In the genomic region with DNA sequence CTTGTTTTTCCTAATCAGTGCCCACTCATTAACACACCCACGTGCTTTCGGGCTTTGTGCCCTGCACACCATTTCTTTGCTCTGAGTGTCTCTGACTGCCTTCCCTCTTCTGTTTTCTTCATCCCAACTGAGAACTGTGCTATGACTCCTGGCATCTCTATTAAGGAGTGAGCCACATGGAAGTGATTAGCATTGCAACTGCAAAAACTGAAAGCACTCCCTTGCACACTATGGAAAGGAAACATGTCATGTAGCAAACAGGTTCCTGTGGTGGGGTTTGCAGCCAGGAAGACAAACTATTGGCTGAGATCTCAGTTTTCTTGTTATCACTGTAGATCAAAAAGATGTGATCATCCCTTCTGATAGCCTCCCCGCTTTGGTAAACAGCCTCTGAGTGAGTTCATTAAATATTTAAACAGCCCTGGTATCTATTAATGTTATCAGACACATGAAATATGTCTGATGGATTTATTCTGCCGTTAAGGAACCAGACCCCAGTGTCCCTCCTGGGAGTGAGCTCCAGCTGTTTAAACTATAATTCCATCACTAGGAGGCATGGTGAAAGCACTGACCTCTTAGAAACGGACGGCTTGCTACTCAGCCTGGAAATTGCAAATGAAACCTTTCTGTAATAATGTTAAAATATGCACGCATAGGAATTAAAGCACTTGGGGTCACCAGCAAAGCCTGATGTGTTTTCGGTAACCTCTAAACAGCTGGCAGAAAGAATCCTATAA, we compare ENCODE assay signal across 13 mouse cellular contexts.
A peak's percentile ranks its signal among the peaks of the same experiment; 100 is the strongest.
DNase-seq lines count a peak whose midpoint lies in the region; ATAC-seq and TF ChIP-seq lines count a peak whose summit lies in the region.
"Had no signal": no experiment of that assay in that cellular context is flagged by ENCODE, and none has a peak within 500 bp of the region (broad histone marks: within the 10 kb centered on the region; RNA-seq: fewer than 3 reads in every experiment).

No protein-coding gene starts in this region.

- 0 out of 2 replicates have a peak overlapping the region, but pooled peaks have one; percentile 20 for H3K27ac ChIP-seq in hindbrain, embryonic 13.5 days
- H3K27ac ChIP-seq in hindbrain, postnatal 0 days = no peak overlapping the region
- no peak overlapping the region for H3K27ac ChIP-seq in stomach, postnatal 0 days (replicated peaks)
- H3K27ac ChIP-seq: midbrain, embryonic 13.5 days had no signal

- no peak overlapping the region for H3K4me2 ChIP-seq in hindbrain, embryonic 13.5 days
- H3K4me2 ChIP-seq in hindbrain, postnatal 0 days (ENCODE audit: low read depth, low read length) = no peak overlapping the region
- no peak overlapping the region for H3K4me2 ChIP-seq in stomach, postnatal 0 days (replicated peaks; ENCODE audit: low read depth)
- H3K4me2 ChIP-seq: midbrain, embryonic 13.5 days had no signal

- no peak for TF ChIP-seq CTCF in hindbrain, postnatal 0 days (IDR thresholded peaks at IDR 0.05; ENCODE audit: low read depth)
- TF ChIP-seq CTCF in stomach, postnatal 0 days (IDR thresholded peaks at IDR 0.05; ENCODE audit: low read depth) = no peak

- H3K9me3 ChIP-seq in hindbrain, embryonic 13.5 days = no peaks in the 10 kb centered on the region
- H3K9me3 ChIP-seq in hindbrain, postnatal 0 days (ENCODE audit: low read length) = no peaks in the 10 kb centered on the region
- no peaks in the 10 kb centered on the region for H3K9me3 ChIP-seq in stomach, postnatal 0 days (ENCODE audit: control insufficient read depth, low read length)
- H3K9me3 ChIP-seq: midbrain, embryonic 13.5 days had no signal

- no peak for TF ChIP-seq EP300 in stomach, postnatal 0 days (optimal IDR thresholded peaks at IDR 0.05)

- H3K4me3 ChIP-seq in hindbrain, embryonic 13.5 days = no peak overlapping the region
- H3K4me3 ChIP-seq in hindbrain, postnatal 0 days (ENCODE audit: low read length) = no peak overlapping the region
- H3K4me3 ChIP-seq in stomach, postnatal 0 days (ENCODE audit: low read depth, low read length) = no peak overlapping the region
- H3K4me3 ChIP-seq: midbrain, embryonic 13.5 days had no signal

- DNase-seq in hindbrain, postnatal 0 days (ENCODE audit: low spot score) = no peak
- peak; percentile 5 for DNase-seq in urinary bladder, postnatal 14 days (ENCODE audit: low spot score)
- DNase-seq in urinary bladder, adult 2 months (ENCODE audit: low spot score) = no peak
- peak; percentile 77 for DNase-seq in forelimb bud, embryonic 11.5 days (ENCODE audit: low read depth, low spot score)
- DNase-seq in thymus, postnatal 14 days = no peak
- no peak for DNase-seq in lung, postnatal 36 days
- DNase-seq in stomach, postnatal 0 days (ENCODE audit: low spot score) = no peak
- DNase-seq: cerebellum, postnatal 25 days; heart, adult 11 months; liver had no signal

- H3K4me1 ChIP-seq in hindbrain, embryonic 13.5 days (replicated peaks) = peaks cover 9% of the 10 kb centered on the region
- no peaks in the 10 kb centered on the region for H3K4me1 ChIP-seq in hindbrain, postnatal 0 days (ENCODE audit: insufficient read depth, low read length)
- H3K4me1 ChIP-seq in stomach, postnatal 0 days (replicated peaks; ENCODE audit: control insufficient read depth, insufficient read depth) = no peaks in the 10 kb centered on the region

- 33% methylated on average over 8 of the region's 8 CpGs for WGBS in hindbrain, embryonic 13.5 days
- WGBS in hindbrain, postnatal 0 days = 51% methylated on average over 8 of the region's 8 CpGs
- WGBS in stomach, postnatal 0 days = 35% methylated on average over 8 of the region's 8 CpGs

- no peaks in the 10 kb centered on the region for H3K27me3 ChIP-seq in hindbrain, embryonic 13.5 days
- H3K27me3 ChIP-seq in hindbrain, postnatal 0 days (ENCODE audit: insufficient read depth, low read length) = no peaks in the 10 kb centered on the region
- H3K27me3 ChIP-seq in stomach, postnatal 0 days (ENCODE audit: control insufficient read depth, insufficient read depth, low read length) = no peaks in the 10 kb centered on the region
- H3K27me3 ChIP-seq: midbrain, embryonic 13.5 days had no signal

- H3K36me3 ChIP-seq in hindbrain, embryonic 13.5 days = no peaks in the 10 kb centered on the region
- H3K36me3 ChIP-seq in hindbrain, postnatal 0 days (ENCODE audit: insufficient read depth, low read length) = no peaks in the 10 kb centered on the region
- no peaks in the 10 kb centered on the region for H3K36me3 ChIP-seq in stomach, postnatal 0 days (ENCODE audit: control insufficient read depth, insufficient read depth, low read length)
- H3K36me3 ChIP-seq: midbrain, embryonic 13.5 days had no signal

- ATAC-seq in hindbrain, embryonic 13.5 days (ENCODE audit: low FRiP score) = no peak
- ATAC-seq in hindbrain, postnatal 0 days = no peak
- ATAC-seq in stomach, postnatal 0 days (ENCODE audit: low FRiP score, low TSS enrichment) = no peak
- ATAC-seq: intestine, embryonic 16.5 days; midbrain, embryonic 13.5 days had no signal

- no peak overlapping the region for H3K9ac ChIP-seq in hindbrain, embryonic 13.5 days
- H3K9ac ChIP-seq in hindbrain, postnatal 0 days (replicated peaks; ENCODE audit: low read length) = no peak overlapping the region
- no peak overlapping the region for H3K9ac ChIP-seq in stomach, postnatal 0 days (ENCODE audit: low read length)
- H3K9ac ChIP-seq: midbrain, embryonic 13.5 days had no signal

Comparison
In these comparisons a context has a peak if more than half of its experiments do, and no peak if none do; other contexts are left out.
1. DNase-seq: peak in urinary bladder, postnatal 14 days (single experiment) and forelimb bud, embryonic 11.5 days (single experiment); none in hindbrain, postnatal 0 days (single experiment), urinary bladder, adult 2 months (single experiment), thymus, postnatal 14 days (single experiment), lung, postnatal 36 days (single experiment) and stomach, postnatal 0 days (single experiment).